Mouse (Mus musculus) forelimb bud, embryonic 11.5 days (tissue): ENCODE results near the gene Plxna4.

Experiments used
- DNase-seq: peaks from one replicate; pipeline ENCODE4 v3.0.0-alpha.2; 2012; ENCODE audit warnings: low read depth, low spot score

Plxna4 gene

GRCm38 (mm10) chr6:32180012-32180358, 408.0 kb downstream of the Plxna4 start:
- DNase-seq, result no peak

- peak; percentile 92 for DNase-seq
Measured at GRCm38 (mm10) chr6:32179346-32180011, 408.5 kb downstream of the Plxna4 start.

- DNase-seq, result no peak
Measured at GRCm38 (mm10) chr6:32177905-32178304, 410.1 kb downstream of the Plxna4 start.

- DNase-seq, result peak; percentile 26
Measured at GRCm38 (mm10) chr6:32167725-32168124, 420.3 kb downstream of the Plxna4 start.

GRCm38 (mm10) chr6:32160370-32160769, 427.6 kb downstream of the Plxna4 start:
- DNase-seq, result no peak

- DNase-seq, result no peak
Measured at GRCm38 (mm10) chr6:32159931-32160330, 428.1 kb downstream of the Plxna4 start.

GRCm38 (mm10) chr6:32158347-32158746, 429.6 kb downstream of the Plxna4 start:
- DNase-seq, result no peak

GRCm38 (mm10) chr6:32153170-32153569, 434.8 kb downstream of the Plxna4 start:
- DNase-seq, result no peak

- no peak for DNase-seq
Measured at GRCm38 (mm10) chr6:32150836-32151235, 437.2 kb downstream of the Plxna4 start.

GRCm38 (mm10) chr6:32144771-32145170, 443.2 kb downstream of the Plxna4 start:
- peak; percentile 30 for DNase-seq

- DNase-seq, result no peak
Measured at GRCm38 (mm10) chr6:32139537-32139936, 448.5 kb downstream of the Plxna4 start.

GRCm38 (mm10) chr6:32126914-32127313, 461.1 kb downstream of the Plxna4 start:
- DNase-seq, result peak; percentile 2

- no peak for DNase-seq
Measured at GRCm38 (mm10) chr6:32122584-32123265, 465.3 kb downstream of the Plxna4 start.

GRCm38 (mm10) chr6:32120931-32121330, 467.1 kb downstream of the Plxna4 start:
- DNase-seq, result no peak

GRCm38 (mm10) chr6:32109207-32109606, 478.8 kb downstream of the Plxna4 start:
- DNase-seq, result no peak

GRCm38 (mm10) chr6:32105547-32106275, 482.3 kb downstream of the Plxna4 start:
- no peak for DNase-seq
